Mouse (Mus musculus): ENCODE measurements around the gene Dusp7. TPM values are rescaled to one million over a fixed set of nuclear protein-coding genes. Genes with fewer than 3 reads are reported as not detected.
A peak's percentile ranks its signal among the peaks of the same experiment; 100 is the strongest.

Gene Dusp7
- polyA plus RNA-seq, 1 experiment from 2014 or later, result 27.8 TPM

DNA sequence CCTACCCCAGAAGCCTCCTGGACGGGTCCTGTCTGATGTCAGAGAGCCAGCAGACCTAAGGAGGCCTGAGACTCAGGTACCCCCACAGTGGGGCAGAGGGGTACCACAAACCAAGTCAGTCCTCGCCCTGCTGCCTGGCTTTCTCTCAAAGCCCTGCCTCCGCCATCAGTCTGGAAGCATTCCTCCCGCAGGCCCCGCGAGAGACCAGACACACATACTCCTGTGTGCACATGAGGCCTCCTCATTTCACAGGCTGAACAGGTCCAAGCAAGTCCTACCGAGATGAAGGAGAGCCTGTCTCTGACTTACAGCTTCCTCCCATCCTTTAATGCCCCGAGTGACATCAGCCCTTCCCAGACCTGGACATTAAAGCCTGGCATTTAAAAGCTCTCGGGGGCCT, 10.3 kb downstream of the Dusp7 start:
- WGBS, result 65% methylated on average over 9 of the region's 9 CpGs
- Histone ChIP-seq H3K36me3 (ENCODE audit: insufficient read depth, low read length) (peaks cover 4% of the 10 kb centered on the region; the same call in 1 of the 2 replicates), H3K4me1 (ENCODE audit: insufficient read depth, low read depth, low read length) (peaks cover under 1% of the 10 kb centered on the region; the same call in 1 of the 2 replicates), H3K9me3 (ENCODE audit: low read length) (no peaks in the 10 kb centered on the region), H3K27ac (ENCODE audit: low read length) (no peak overlapping the region), H3K9ac (replicated peaks; ENCODE audit: low read depth) (no peak overlapping the region), H3K27me3 (replicated peaks; ENCODE audit: insufficient read depth, low read length) (no peaks in the 10 kb centered on the region), H3K4me3 (ENCODE audit: low read depth, low read length) (no peak overlapping the region), H3K4me2 (replicated peaks; ENCODE audit: low read depth, low read length) (no peak overlapping the region)
- no peak for DNase-seq (ENCODE audit: low spot score)
- no peak for ATAC-seq
- TF ChIP-seq CTCF (IDR thresholded peaks at IDR 0.05) (no peak), EP300 (IDR thresholded peaks at IDR 0.05) (no peak)

DNA sequence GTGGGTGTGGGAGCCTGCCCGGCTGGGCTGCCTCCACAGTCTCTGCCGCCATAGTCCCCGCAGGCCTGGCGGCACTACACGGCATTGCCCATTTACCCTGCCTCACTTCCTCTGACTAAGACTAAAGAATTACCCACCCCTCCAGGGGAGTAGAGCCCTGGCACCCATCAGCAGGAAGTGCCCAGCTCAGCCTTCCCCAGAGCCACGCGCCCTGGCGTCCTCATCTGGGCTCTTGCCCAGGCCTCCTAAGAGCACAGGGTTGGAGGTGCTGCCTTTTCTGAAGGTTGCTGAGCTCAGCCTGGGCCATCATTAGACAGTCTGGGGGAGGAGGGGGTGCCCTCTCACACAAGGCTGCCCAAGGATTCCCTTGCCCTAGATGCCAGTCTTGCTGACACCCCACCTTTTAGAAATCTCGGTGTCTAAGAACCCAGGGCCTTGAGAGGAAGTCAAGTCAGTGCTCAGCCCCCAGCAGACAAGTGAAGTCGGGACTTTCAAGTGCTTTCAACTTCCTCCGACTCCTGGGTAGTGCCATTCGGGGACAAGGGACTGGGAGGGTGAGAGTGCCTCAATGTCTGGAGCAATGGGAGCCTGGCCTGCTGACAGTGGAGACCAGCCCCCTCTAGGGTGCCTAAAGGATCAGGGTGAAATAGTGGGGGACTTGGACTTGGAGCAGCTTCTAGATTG, 17.9 kb downstream of the Dusp7 start:
- Histone ChIP-seq H3K4me2 (replicated peaks; ENCODE audit: low read depth, low read length) (no peak overlapping the region), H3K4me1 (ENCODE audit: insufficient read depth, low read depth, low read length) (peaks cover 16% of the 10 kb centered on the region; the same call in 1 of the 2 replicates), H3K4me3 (ENCODE audit: low read depth, low read length) (no peak overlapping the region), H3K9me3 (ENCODE audit: low read length) (no peaks in the 10 kb centered on the region), H3K9ac (replicated peaks; ENCODE audit: low read depth) (no peak overlapping the region), H3K27me3 (replicated peaks; ENCODE audit: insufficient read depth, low read length) (no peaks in the 10 kb centered on the region), H3K36me3 (ENCODE audit: insufficient read depth, low read length) (no peaks in the 10 kb centered on the region), H3K27ac (ENCODE audit: low read length) (no peak overlapping the region)
- 42% methylated on average over 12 of the region's 12 CpGs for WGBS
- DNase-seq (ENCODE audit: low spot score), result peak; percentile 30
- TF ChIP-seq EP300 (IDR thresholded peaks at IDR 0.05), result no peak
- TF ChIP-seq CTCF (IDR thresholded peaks at IDR 0.05), result peak; percentile 15; the same call in 1 of the 2 replicates
- peak; percentile 37 for ATAC-seq

DNA sequence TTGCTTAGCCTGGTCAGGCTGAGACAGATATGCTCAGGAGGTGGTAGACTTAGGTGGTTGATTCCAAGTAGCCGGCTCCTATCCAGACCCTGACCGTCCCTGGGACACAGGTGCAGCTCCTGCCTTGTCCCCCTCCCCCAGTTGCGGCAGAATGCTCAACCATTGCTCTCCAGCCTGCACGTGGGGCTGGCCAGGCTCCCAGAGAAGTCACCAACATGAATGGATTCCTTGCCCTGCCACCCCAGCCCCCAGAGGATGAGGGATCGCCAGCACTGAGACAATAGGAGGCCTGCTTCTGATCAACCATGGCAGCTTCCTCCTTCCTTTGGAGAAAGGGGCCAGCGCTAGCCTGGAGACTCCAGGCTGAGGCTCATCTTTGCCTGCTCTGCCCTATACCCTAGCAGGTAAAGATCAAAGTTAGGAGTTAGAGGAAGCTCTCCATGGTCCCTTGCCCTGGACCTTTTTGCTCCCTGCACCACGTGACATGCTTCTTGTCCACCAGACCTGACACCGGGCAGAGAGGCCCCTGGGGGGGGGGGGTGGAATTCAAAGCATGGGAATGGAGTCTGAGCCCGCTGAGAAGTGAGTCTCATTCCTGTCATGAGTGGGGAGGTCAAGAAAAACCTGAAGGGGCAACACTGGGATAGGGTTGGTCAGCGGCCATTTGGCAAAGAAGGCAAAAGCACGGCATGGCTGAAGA, 24.5 kb downstream of the Dusp7 start:
- no peak for TF ChIP-seq CTCF (IDR thresholded peaks at IDR 0.05)
- no peak for TF ChIP-seq EP300 (IDR thresholded peaks at IDR 0.05)

DNA sequence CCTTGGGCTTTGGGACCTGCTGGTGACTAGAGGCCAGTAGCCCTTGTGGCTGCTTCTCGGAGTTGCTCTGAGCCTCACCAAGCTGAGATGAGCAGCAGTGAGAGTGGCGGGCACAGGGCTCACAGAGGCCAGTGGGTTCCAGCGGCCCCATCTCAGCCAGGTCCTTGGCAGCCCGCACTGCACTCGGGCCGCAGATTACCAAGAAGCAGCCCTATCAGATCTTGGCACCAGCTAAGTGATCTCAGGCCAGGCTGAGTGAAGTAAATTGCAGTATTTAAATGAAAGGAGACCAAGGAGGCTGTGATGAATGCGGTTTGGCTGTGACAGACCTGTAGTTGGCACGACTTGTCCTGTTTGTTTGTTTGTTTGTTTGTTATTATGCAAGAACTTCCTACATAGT, 25.1 kb downstream of the Dusp7 start:
- H3K4me2 ChIP-seq (replicated peaks; ENCODE audit: low read depth, low read length), result no peak overlapping the region
- TF ChIP-seq CTCF (IDR thresholded peaks at IDR 0.05) (no peak), EP300 (IDR thresholded peaks at IDR 0.05) (no peak)
- no peak overlapping the region for H3K4me3 ChIP-seq (ENCODE audit: low read depth, low read length)
- WGBS, result 72% methylated on average over 8 of the region's 8 CpGs
- no peaks in the 10 kb centered on the region for H3K36me3 ChIP-seq (ENCODE audit: insufficient read depth, low read length)
- H3K4me1 ChIP-seq (ENCODE audit: insufficient read depth, low read depth, low read length), result no peaks in the 10 kb centered on the region
- H3K27ac ChIP-seq (ENCODE audit: low read length), result no peak overlapping the region
- DNase-seq (ENCODE audit: low spot score) (no peak), ATAC-seq (no peak)
- no peaks in the 10 kb centered on the region for H3K9me3 ChIP-seq (ENCODE audit: low read length)
- H3K9ac ChIP-seq (replicated peaks; ENCODE audit: low read depth), result no peak overlapping the region
- no peaks in the 10 kb centered on the region for H3K27me3 ChIP-seq (replicated peaks; ENCODE audit: insufficient read depth, low read length)

More for the DNA sequence above, 24.5 kb downstream of the Dusp7 start:
- Histone ChIP-seq H3K4me1 (ENCODE audit: insufficient read depth, low read depth, low read length) (no peaks in the 10 kb centered on the region), H3K4me2 (replicated peaks; ENCODE audit: low read depth, low read length) (no peak overlapping the region), H3K4me3 (ENCODE audit: low read depth, low read length) (no peak overlapping the region), H3K36me3 (ENCODE audit: insufficient read depth, low read length) (no peaks in the 10 kb centered on the region), H3K9me3 (ENCODE audit: low read length) (no peaks in the 10 kb centered on the region), H3K27me3 (replicated peaks; ENCODE audit: insufficient read depth, low read length) (no peaks in the 10 kb centered on the region), H3K9ac (replicated peaks; ENCODE audit: low read depth) (no peak overlapping the region), H3K27ac (ENCODE audit: low read length) (no peak overlapping the region)
- DNase-seq (ENCODE audit: low spot score) (no peak), ATAC-seq (no peak)
- 66% methylated on average over 11 of the region's 11 CpGs for WGBS

DNA sequence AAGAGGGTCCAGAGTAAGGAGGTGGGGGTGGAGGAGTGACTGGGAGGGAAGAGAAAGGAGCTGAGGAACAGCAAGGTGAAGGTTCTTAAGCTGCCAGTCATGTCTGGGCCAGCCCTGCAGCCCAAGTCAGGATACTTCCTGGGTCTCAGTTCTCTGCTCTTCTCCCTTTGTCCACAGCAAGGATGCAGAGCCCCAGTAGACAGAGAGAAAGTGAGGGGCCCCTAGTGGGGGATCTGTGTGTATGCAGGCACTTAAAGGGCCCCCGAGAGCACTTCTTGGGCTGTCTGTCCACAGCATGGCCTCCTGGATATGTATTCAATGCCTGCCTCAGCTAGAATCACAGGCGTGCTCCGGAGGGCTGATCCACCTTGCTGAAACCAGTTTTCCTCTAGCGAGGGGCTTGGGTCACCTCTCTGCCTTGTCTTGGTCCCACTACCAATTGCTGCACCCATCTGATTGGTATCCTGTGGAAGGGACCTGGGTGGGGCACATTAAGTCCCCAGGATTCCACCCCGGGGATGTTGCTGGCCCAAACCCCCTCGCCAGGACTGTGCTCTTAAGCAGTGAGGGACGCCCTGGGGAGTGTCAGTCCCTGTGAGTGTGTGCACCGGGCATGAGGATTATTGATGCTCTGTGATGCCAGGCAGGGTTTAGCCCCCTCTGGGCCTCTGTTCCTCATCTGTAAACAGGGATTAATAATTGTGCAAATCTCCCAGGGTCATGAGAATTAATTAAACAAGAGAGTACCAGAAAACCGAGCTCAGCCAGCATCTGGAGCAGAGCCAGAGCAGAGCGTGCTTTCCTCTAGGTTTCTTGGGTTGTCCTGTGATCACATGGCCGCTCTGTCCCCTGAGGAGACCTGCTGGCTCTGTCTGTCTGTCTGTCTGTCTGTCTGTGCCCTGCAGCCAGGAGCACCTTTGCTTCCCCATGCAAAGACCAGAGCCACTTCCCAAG, 26.5 kb downstream of the Dusp7 start:
- peak; percentile 82 for DNase-seq (ENCODE audit: low spot score)
- H3K9ac ChIP-seq (replicated peaks; ENCODE audit: low read depth), result no peak overlapping the region
- H3K36me3 ChIP-seq (ENCODE audit: insufficient read depth, low read length), result no peaks in the 10 kb centered on the region
- no peak for TF ChIP-seq EP300 (IDR thresholded peaks at IDR 0.05)
- TF ChIP-seq CTCF (IDR thresholded peaks at IDR 0.05), result peak; percentile 68
- no peaks in the 10 kb centered on the region for H3K4me1 ChIP-seq (ENCODE audit: insufficient read depth, low read depth, low read length)
- no peak overlapping the region for H3K27ac ChIP-seq (ENCODE audit: low read length)
- no peaks in the 10 kb centered on the region for H3K27me3 ChIP-seq (replicated peaks; ENCODE audit: insufficient read depth, low read length)
- peak; percentile 76 for ATAC-seq
- H3K4me3 ChIP-seq (ENCODE audit: low read depth, low read length), result no peak overlapping the region
- H3K4me2 ChIP-seq (replicated peaks; ENCODE audit: low read depth, low read length), result no peak overlapping the region
- 54% methylated on average over 11 of the region's 11 CpGs for WGBS
- no peaks in the 10 kb centered on the region for H3K9me3 ChIP-seq (ENCODE audit: low read length)

DNA sequence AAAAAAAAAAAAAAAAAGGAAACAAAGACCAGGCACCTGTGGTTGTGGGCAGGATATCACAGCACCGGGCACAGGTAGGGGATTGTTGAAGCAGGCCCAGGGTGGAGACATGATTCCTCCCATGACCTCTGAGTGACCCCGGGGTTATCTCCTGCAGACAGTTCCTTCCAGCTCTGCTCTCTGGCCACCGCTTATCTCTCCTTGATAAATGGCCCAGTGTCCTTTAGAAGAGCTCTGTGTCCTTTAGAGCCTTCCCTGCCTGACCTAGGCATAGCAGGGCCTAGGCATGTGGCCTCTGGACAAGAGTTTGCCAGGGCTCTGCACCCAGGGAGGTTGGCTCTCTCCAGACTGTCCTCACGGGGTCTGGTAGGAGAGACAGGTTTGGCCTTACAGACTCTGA, 29.3 kb downstream of the Dusp7 start:
- H3K27me3 ChIP-seq (replicated peaks; ENCODE audit: insufficient read depth, low read length), result no peaks in the 10 kb centered on the region
- no peaks in the 10 kb centered on the region for H3K4me1 ChIP-seq (ENCODE audit: insufficient read depth, low read depth, low read length)
- no peak overlapping the region for H3K27ac ChIP-seq (ENCODE audit: low read length)
- 57% methylated on average over 4 of the region's 4 CpGs for WGBS
- no peak for DNase-seq (ENCODE audit: low spot score)
- no peak overlapping the region for H3K4me2 ChIP-seq (replicated peaks; ENCODE audit: low read depth, low read length)
- no peak overlapping the region for H3K4me3 ChIP-seq (ENCODE audit: low read depth, low read length)
- ATAC-seq, result no peak
- H3K9ac ChIP-seq (replicated peaks; ENCODE audit: low read depth), result no peak overlapping the region
- no peak for TF ChIP-seq CTCF (IDR thresholded peaks at IDR 0.05)
- no peak for TF ChIP-seq EP300 (IDR thresholded peaks at IDR 0.05)
- H3K9me3 ChIP-seq (ENCODE audit: low read length), result no peaks in the 10 kb centered on the region
- no peaks in the 10 kb centered on the region for H3K36me3 ChIP-seq (ENCODE audit: insufficient read depth, low read length)

Data from lung, postnatal 0 days (tissue).